Mouse (Mus musculus) retina, postnatal 7 days (tissue): ENCODE measurements around the gene Atp13a1.

ENCODE experiments used
- DNase-seq: peaks from one replicate; pipeline ENCODE4 v3.0.0-alpha.2; 2012; ENCODE audit warnings: low read depth, low spot score

Gene Atp13a1

DNA sequence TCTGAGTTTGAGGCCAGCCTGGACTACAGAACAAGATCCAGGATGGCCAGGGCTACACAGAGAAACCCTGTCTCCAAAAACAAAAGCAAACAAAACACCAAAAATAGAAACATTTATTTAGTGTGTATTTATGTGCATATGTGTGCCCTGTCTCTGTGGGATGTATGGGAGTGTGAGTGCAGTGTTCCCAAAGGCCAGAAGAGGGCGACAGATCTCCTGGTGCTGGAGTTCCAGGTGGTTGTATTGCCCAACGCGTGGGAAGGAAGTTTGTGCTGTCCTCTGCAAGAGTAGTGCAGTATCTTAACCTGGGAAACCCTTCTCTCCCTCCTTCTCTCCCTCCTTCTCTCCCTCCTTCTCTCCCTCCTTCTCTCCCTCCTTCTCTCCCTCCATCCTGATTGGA lies 58.9 kb downstream of the Atp13a1 start:
- DNase-seq, result no peak

DNA sequence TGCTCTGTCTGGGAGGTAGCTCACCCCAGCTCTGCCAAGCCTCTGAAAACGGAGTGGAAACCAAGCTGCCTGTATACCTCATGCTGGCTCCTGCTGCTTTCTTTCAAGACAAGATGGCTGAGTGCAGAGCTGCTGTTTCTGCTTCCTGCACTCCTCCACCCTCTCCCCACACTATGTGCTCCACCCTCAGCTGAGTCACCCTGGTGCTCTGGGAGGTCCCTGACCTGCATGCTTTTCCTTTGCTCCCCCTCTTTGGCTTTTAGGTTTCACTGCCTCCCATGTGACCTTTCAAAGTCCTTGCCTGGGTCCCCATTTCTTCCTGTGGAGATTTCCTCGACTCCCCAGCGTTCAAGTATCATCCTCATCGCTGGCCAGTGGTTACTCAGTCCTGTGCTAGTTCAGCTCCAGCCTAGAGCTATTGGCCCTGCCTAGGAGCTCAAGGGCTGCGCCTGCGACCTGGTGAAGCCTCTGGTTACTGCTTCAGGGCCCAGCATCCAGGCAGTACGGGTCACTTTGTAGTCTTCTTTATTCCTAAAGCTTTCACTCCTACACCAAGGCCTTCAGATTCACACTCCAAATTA lies 60.1 kb downstream of the Atp13a1 start:
- no peak for DNase-seq

DNA sequence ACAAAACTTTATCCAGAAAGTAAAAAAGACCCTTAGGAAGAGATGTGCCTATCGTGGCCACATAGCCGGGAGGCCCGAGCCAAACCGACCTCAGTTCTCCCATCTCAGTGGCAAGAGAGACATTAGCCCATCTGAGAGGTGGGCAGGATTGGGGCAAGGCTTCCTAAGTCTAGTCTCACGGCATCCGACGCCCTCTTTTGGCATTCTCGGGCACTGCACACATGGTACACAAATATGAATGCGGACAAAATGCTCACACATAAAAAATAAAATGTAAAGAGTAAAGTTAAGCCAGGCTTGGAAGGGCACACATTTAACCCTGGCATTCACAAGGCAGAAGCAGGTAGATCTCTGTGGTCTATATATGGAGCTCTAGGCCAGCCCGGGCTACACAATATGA lies 62.9 kb downstream of the Atp13a1 start:
- no peak for DNase-seq
